Mouse (Mus musculus): Measurements from ENCODE around the gene Mgat1. TPM values are rescaled to one million over a fixed set of nuclear protein-coding genes. Genes with fewer than 3 reads are reported as not detected.

Gene Mgat1
- 100 to 1,000 TPM; 104 to 125 TPM for total RNA-seq (2023)

DNA sequence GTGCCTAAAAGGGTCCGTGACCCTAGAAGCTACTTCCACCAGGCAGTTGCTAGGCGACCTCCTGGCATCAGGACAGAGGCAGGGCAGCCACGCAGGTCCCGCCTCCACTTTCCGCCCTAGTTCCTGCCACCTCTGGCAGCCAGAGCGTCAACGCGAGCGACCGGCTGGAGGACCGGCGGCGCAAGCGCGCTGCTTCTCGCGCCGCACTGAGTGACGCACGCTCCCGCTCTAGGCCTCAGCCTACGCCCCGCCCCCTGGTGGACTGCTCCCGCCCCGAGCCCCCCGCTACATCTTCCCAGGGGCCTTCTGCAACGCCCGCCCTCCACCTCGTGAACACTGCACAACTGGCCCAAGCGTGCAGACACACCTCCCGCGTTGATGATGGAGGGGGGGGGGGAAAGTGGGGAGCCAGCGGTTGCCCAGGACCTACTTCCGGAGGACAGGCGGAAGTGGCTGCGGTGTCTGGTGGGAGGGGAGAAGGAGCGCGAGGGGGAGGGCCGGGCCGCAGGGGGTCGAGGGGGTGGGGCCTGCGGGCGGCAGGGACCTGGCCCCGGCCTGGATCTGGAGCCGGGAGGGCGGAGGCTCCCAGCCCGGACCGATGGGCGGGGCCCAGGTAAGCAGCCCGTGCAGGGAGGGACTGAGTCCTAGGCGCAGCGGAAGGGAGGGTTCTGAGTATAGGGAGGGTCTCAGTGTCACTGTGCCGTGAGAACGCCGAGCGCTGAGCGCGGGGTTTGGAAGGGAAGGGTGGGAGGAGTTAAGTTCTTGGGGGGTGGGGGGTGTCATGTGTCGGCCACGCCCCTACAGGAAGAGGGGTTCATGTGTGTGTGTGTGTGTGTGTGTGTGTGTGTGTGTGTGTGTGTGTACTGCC is at the start of gene Mgat1:
Gene Mgat1, plus strand, starts transcription at position 465 of the 868 bp plus-strand sequence.

DNA sequence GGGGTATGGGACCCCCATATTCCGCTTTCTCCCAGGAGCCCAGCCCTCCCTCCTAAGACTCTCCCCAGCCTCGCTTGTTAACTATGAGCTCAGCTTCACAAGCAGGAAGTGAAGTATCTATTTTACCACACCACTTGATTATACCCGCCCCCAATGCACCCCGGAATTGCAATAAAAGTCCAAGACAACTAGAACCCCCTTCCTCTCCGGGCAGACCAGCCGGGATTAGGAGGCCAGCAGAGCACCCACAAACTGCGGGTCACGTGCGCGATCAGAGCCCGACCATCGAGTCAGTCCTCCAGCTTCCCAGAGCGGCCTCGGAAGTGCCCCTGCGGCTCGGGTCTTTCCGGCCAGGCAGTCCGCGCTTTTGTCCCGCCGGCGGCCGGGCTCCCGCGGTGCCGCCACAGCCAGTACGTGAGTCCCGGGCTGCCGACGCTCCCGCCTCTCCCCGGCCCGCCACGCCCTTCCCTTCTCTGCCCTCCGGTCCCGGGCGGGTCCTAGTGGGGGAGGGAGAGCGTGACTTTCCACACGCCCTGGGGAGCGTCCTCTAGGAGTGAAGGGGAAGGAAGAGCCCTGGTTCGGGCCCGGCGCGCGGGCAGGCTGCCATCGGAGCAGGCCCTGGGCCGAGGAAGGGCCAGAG is 40.7 kb upstream of the Mgat1 start, which contains the start of gene Zfp62:
Gene Zfp62, plus strand, starts transcription at position 164 of the 640 bp plus-strand sequence.

DNA sequence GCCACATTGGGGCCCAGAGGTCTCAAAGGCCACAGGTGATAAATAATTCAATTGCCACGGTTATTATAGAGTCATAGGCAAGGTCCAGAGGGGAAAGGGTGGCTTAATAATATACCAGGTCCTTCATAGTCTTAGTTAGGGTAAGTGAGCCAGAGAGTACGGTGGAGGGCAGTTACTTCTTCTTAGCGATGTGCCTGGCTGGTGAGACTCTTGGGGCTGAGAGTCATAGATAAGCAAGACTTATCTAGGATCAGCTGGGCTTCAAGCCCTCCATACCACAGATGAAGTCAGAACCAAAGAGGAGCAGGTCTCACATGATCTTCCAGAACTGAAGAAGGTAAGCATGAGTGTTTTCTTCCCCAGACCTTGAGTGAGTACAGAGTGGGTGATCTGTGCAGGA is 34.2 kb downstream of the Mgat1 start, which contains the start of gene Olfr1393:
Gene Olfr1393, plus strand, starts transcription at position 83 of the 400 bp plus-strand sequence.

DNA sequence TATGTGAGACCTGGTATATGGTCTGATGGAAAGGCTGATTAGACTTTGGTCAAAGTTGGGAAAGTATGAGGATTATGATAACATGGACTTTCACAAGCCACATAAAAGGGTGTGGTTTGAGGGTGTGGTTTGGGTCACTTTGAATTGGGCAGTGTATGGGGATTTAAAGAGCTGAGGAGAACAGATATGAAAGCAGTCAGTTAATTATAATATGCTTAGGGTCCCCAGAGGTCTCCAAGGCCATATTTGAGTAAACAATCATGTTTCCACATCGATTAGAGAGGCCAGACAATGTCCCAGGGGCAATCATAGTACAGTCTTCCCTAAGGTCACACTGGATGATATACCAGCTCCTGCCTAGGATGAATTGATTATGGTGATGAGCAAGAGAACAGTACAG is 41.0 kb downstream of the Mgat1 start, which contains the start of gene Olfr1392:
Gene Olfr1392, plus strand, starts transcription at position 301 of the 400 bp plus-strand sequence.

DNA sequence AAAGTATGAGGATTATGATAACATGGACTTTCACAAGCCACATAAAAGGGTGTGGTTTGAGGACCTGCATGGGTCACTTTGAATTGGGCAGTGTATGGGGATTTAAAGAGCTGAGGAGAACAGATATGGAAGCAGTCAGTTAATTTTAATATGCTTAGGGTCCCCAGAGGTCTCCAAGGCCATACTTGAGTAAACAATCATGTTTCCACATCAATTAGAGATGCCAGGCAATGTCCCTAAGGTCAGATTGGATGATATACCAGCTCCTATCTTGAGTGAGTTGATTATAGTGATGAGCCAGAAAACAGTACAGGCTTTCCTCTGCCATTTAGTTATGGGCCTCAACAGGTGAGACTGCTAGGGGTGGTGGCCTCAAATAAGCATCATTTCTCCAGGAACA is 60.5 kb downstream of the Mgat1 start, which contains the start of gene Olfr10:
Gene Olfr10, plus strand, starts transcription at position 301 of the 400 bp plus-strand sequence.

Other genes starting within 250 kb of the Mgat1 start
- gene 9930111J21Rik2, start 192.9 kb upstream of the Mgat1 start, total RNA-seq (2023) = 100 to 1,000 TPM in 1 of 2 experiments, 10 to 100 TPM in 1; 77.6 to 104 TPM
- gene Tgtp2, start 180.0 kb upstream of the Mgat1 start, total RNA-seq (2023) = 10 to 100 TPM in 1 of 2 experiments, 1 to 10 TPM in 1; 6.6 to 10.3 TPM
- gene Ifi47, start 167.6 kb upstream of the Mgat1 start, total RNA-seq (2023) = 10 to 100 TPM; 89.2 to 92.9 TPM
- gene Olfr1396, start 129.3 kb upstream of the Mgat1 start, total RNA-seq (2023) = not detected
- gene Olfr1395, start 101.9 kb upstream of the Mgat1 start, total RNA-seq (2023) = not detected
- gene Olfr1394, start 89.8 kb upstream of the Mgat1 start, total RNA-seq (2023) = not detected
- under 1 TPM in 1 of 2 experiments, not detected in 1; 0.16 TPM for gene Btnl9, start 57.0 kb upstream of the Mgat1 start, total RNA-seq (2023)
- gene Zfp62, start 40.9 kb upstream of the Mgat1 start, total RNA-seq (2023) = 10 to 100 TPM; 63.6 to 68.3 TPM
- gene Olfr1393, start 34.1 kb downstream of the Mgat1 start, total RNA-seq (2023) = under 1 TPM; 0.18 to 0.31 TPM
- not detected for gene Olfr1392, start 41.1 kb downstream of the Mgat1 start, total RNA-seq (2023)
- gene Olfr10, start 60.5 kb downstream of the Mgat1 start, total RNA-seq (2023) = not detected
- gene Olfr1391, start 78.6 kb downstream of the Mgat1 start, total RNA-seq (2023) = not detected
- not detected for gene Olfr1390, start 91.0 kb downstream of the Mgat1 start, total RNA-seq (2023)
- not detected for gene Olfr1389, start 178.9 kb downstream of the Mgat1 start, total RNA-seq (2023)
- under 1 TPM; 0.15 to 0.42 TPM for gene Olfr1388, start 192.4 kb downstream of the Mgat1 start, total RNA-seq (2023)
- not detected for gene Olfr1387, start 211.2 kb downstream of the Mgat1 start, total RNA-seq (2023)
- not detected for gene Olfr1386, start 220.9 kb downstream of the Mgat1 start, total RNA-seq (2023)
- not detected for gene Olfr1385, start 244.9 kb downstream of the Mgat1 start, total RNA-seq (2023)

Measured in monocyte, adult 59 days (primary cell).